Mouse (Mus musculus) MEL (cell line): ENCODE measurements around the gene Olfr1168. TPM values are rescaled to one million over a fixed set of nuclear protein-coding genes. Genes with fewer than 3 reads are reported as not detected.

Experiments used
- DNase-seq: peaks from one replicate; pipeline ENCODE4 v3.0.0; 2011; ENCODE audit warnings: low read depth, low spot score
- H3K27ac ChIP-seq: 2 replicates; pipeline ENCODE4 v1.5.1; 2012; ENCODE audit warnings: low read depth, mild to moderate bottlenecking, control low read depth, low read length, moderate library complexity; ENCODE audit not compliant: control insufficient read depth
- H3K27me3 ChIP-seq, 2 experiments: fragments of 150-350 bp in 1 of 2; sonication (generic) in 1 of 2; 2 replicates each; pipeline ENCODE4 v1.6.1; 2012; ENCODE audit warnings: low read length in 2 of 2, mild to moderate bottlenecking in 2 of 2, improper control_type of control experiment in 1 of 2, moderate library complexity in 1 of 2; ENCODE audit not compliant: insufficient read depth in 2 of 2, control insufficient read depth in 1 of 2
- H3K36me3 ChIP-seq, 2 experiments: 2 replicates each; pipeline ENCODE4 v1.6.1; 2012 to 2014; ENCODE audit warnings: low read length in 2 of 2, improper control_type of control experiment in 1 of 2, inconsistent platforms in 1 of 2, mild to moderate bottlenecking in 1 of 2; ENCODE audit not compliant: insufficient read depth in 2 of 2, control insufficient read depth in 1 of 2
- H3K4me1 ChIP-seq, 2 experiments: fragments of 150-350 bp in 1 of 2; sonication (generic) in 1 of 2; 2 replicates each; pipeline ENCODE4 v1.6.1; 2012; ENCODE audit warnings: low read length in 2 of 2, improper control_type of control experiment in 1 of 2, mild to moderate bottlenecking in 1 of 2; ENCODE audit not compliant: insufficient read depth in 2 of 2, control insufficient read depth in 1 of 2
- H3K4me3 ChIP-seq, 2 experiments: fragments of 150-350 bp in 1 of 2; sonication (generic) in 1 of 2; 2 replicates each; pipeline ENCODE4 v1.5.1; 2012; ENCODE audit warnings: low read depth in 2 of 2, low read length in 2 of 2, mild to moderate bottlenecking in 2 of 2, moderate library complexity in 2 of 2, control low read depth in 1 of 2, improper control_type of control experiment in 1 of 2; ENCODE audit not compliant: control insufficient read depth in 1 of 2, insufficient read depth in 1 of 2
- H3K79me2 ChIP-seq: 2 replicates; pipeline ENCODE4 v1.6.1; 2012; ENCODE audit warnings: mild to moderate bottlenecking, low read length, moderate library complexity; ENCODE audit not compliant: control insufficient read depth, poor library complexity, insufficient read depth
- H3K9ac ChIP-seq: 2 replicates; pipeline ENCODE4 v1.6.1; 2012; ENCODE audit warnings: low read depth, mild to moderate bottlenecking, control low read depth, low read length, moderate library complexity; ENCODE audit not compliant: control insufficient read depth, poor library complexity, severe bottlenecking
- H3K9me3 ChIP-seq: fragments of 150-350 bp; sonication (generic); replicated peaks from 2 replicates; pipeline ENCODE4 v1.6.1; 2012; ENCODE audit warnings: mild to moderate bottlenecking, low read length, improper control_type of control experiment, moderate library complexity; ENCODE audit not compliant: insufficient read depth
- BHLHE40 ChIP-seq: IDR thresholded peaks from 2 replicates; pipeline ENCODE4 v1.6.1; 2012; ENCODE audit warnings: low read depth, mild to moderate bottlenecking, inconsistent platforms, low read length, improper control_type of control experiment, borderline replicate concordance
- CTCF ChIP-seq, 3 experiments: IDR thresholded peaks in 2 of 3; conservative IDR thresholded peaks in 1 of 3; 2 replicates each; pipeline ENCODE4 v1.5.1; 2011 to 2012; ENCODE audit warnings: low read length in 3 of 3, low read depth in 2 of 3, mild to moderate bottlenecking in 2 of 3, improper control_type of control experiment in 1 of 3, inconsistent platforms in 1 of 3, mixed read lengths in 1 of 3, moderate library complexity in 1 of 3; ENCODE audit not compliant: control insufficient read depth in 1 of 3, insufficient read depth in 1 of 3, poor library complexity in 1 of 3, severe bottlenecking in 1 of 3
- EP300 ChIP-seq, 2 experiments: IDR thresholded peaks; 2 replicates each; pipeline ENCODE4 v1.6.1; 2011; ENCODE audit warnings: improper control_type of control experiment in 2 of 2, low read length in 2 of 2, low read depth in 1 of 2, mild to moderate bottlenecking in 1 of 2
- ETS1 ChIP-seq: IDR thresholded peaks from 2 replicates; pipeline ENCODE4 v1.6.1; 2012; ENCODE audit warnings: low read depth, mild to moderate bottlenecking, inconsistent platforms, low read length, improper control_type of control experiment, moderate library complexity
- JUND ChIP-seq: IDR thresholded peaks from 2 replicates; pipeline ENCODE4 v1.6.1; 2011; ENCODE audit warnings: low read depth, mild to moderate bottlenecking, improper control_type of control experiment, low read length
- KAT2A ChIP-seq: conservative IDR thresholded peaks from 2 replicates; pipeline ENCODE4 v1.6.1; 2012; ENCODE audit warnings: low read depth, low read length, improper control_type of control experiment, inconsistent platforms
- MAFK ChIP-seq: IDR thresholded peaks from 2 replicates; pipeline ENCODE4 v1.6.1; 2011; ENCODE audit warnings: low read depth, mild to moderate bottlenecking, low read length, improper control_type of control experiment, borderline replicate concordance
- MAX ChIP-seq: IDR thresholded peaks from 2 replicates; pipeline ENCODE4 v1.6.1; 2011; ENCODE audit warnings: low read length, improper control_type of control experiment
- MAZ ChIP-seq: IDR thresholded peaks from 2 replicates; pipeline ENCODE4 v1.6.1; 2012; ENCODE audit warnings: low read depth, mild to moderate bottlenecking, inconsistent platforms, low read length, improper control_type of control experiment
- MEF2A ChIP-seq: IDR thresholded peaks from 2 replicates; pipeline ENCODE4 v1.6.1; 2014; ENCODE audit warnings: low read depth, mild to moderate bottlenecking, inconsistent platforms, low read length, improper control_type of control experiment; ENCODE audit not compliant: poor library complexity, insufficient replicate concordance, severe bottlenecking; ENCODE audit errors: extremely low read depth
- MYB ChIP-seq: IDR thresholded peaks from 2 replicates; pipeline ENCODE4 v1.6.1; 2011; ENCODE audit warnings: mild to moderate bottlenecking, low read depth, low read length, improper control_type of control experiment
- MYC ChIP-seq: IDR thresholded peaks from 2 replicates; pipeline ENCODE4 v1.6.1; 2011; ENCODE audit warnings: low read depth, mild to moderate bottlenecking, low read length, improper control_type of control experiment, moderate library complexity
- NRF1 ChIP-seq: IDR thresholded peaks from 2 replicates; pipeline ENCODE4 v1.6.1; 2014; ENCODE audit warnings: low read depth, mild to moderate bottlenecking, inconsistent platforms, low read length, improper control_type of control experiment, moderate library complexity; ENCODE audit not compliant: poor library complexity, insufficient read depth, severe bottlenecking
- SIN3A ChIP-seq: IDR thresholded peaks from 2 replicates; pipeline ENCODE4 v1.6.1; 2012; ENCODE audit warnings: low read length, improper control_type of control experiment, inconsistent platforms
- SMC3 ChIP-seq: IDR thresholded peaks from 2 replicates; pipeline ENCODE4 v1.6.1; 2011; ENCODE audit warnings: low read depth, low read length, improper control_type of control experiment
- TBP ChIP-seq: IDR thresholded peaks from 2 replicates; pipeline ENCODE4 v1.8.0; 2011; ENCODE audit warnings: low read depth, low read length, improper control_type of control experiment
- UBTF ChIP-seq: IDR thresholded peaks from 2 replicates; pipeline ENCODE4 v1.6.1; 2012; ENCODE audit warnings: low read depth, mild to moderate bottlenecking, inconsistent platforms, low read length, improper control_type of control experiment, moderate library complexity, borderline replicate concordance; ENCODE audit not compliant: insufficient read depth
- USF1 ChIP-seq: IDR thresholded peaks from 2 replicates; pipeline ENCODE4 v1.6.1; 2014; ENCODE audit warnings: low read depth, mild to moderate bottlenecking, inconsistent platforms, low read length, improper control_type of control experiment, moderate library complexity
- USF2 ChIP-seq, 2 experiments: IDR thresholded peaks; 2 replicates each; pipeline ENCODE4 v1.6.1; 2011 to 2012; ENCODE audit warnings: improper control_type of control experiment in 2 of 2, low read length in 2 of 2, borderline replicate concordance in 1 of 2, inconsistent platforms in 1 of 2, low read depth in 1 of 2, mild to moderate bottlenecking in 1 of 2; ENCODE audit not compliant: insufficient read depth in 1 of 2
- ZNF384 ChIP-seq: IDR thresholded peaks from 2 replicates; pipeline ENCODE4 v1.6.1; 2012; ENCODE audit warnings: low read depth, mild to moderate bottlenecking, inconsistent platforms, low read length, improper control_type of control experiment
- polyA plus RNA-seq, 2 experiments: library from polyadenylated mRNA; stranded (reverse) in 1 of 2; unstranded in 1 of 2; fragments of >175 nt in 1 of 2; fragments of >200 nt in 1 of 2; gene quantifications; 2 replicates each; pipeline versions ENCODE4 v1.2.1 to v1.2.4; 2012; ENCODE audit warnings: low replicate concordance in 2 of 2, low read depth in 1 of 2; ENCODE audit not compliant: insufficient read length in 2 of 2, insufficient read depth in 1 of 2, missing spikeins in 1 of 2
- total RNA-seq: library from RNA; depleted of rRNA; stranded (reverse); fragments of 300-350 nt; gene quantifications from 2 replicates; pipeline ENCODE4 v1.2.3, GENCODE M21; 2012; rRNA removed

Gene Olfr1168
- total and polyA plus RNA-seq, 3 experiments: not detected

DNA sequence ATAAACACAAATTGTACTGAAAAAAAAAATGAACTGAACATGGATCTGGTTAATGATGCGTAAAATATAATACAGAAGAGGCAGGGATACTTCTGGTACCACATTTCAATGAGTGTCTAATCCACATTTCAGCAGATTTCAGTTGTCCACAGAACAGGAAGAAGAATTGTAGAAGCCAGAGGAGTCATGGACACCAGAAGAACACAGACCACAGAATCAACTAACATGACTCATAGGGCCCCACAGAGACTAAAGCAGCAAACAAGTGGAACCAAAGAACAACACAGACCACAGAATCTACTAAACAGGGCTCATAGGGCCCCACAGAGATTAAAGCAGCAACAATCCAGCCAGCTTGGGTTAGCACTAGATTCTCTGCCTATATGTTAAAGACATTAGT lies 39.1 kb downstream of the Olfr1168 start:
- Histone ChIP-seq H3K4me3 (no peak overlapping the region), H3K4me1 (no peaks in the 10 kb centered on the region), H3K27ac (no peak overlapping the region), H3K9ac (no peak overlapping the region), H3K36me3 (no peaks in the 10 kb centered on the region), H3K9me3 (no peaks in the 10 kb centered on the region), H3K79me2 (no peaks in the 10 kb centered on the region), H3K27me3 (no peaks in the 10 kb centered on the region)
- no peak for DNase-seq
- TF ChIP-seq USF2 (IDR thresholded peaks at IDR 0.05; ENCODE audit: borderline replicate concordance in 1 of 2, insufficient read depth in 1 of 2, low read depth in 1 of 2, low read length in 2 of 2): no peak

GRCm38 (mm10) chr2:88228234-88228633 lies 46.6 kb downstream of the Olfr1168 start, which contains the start of gene Olfr1170:
Gene Olfr1170, minus strand, starts transcription at chr2:88228334.
- DNase-seq: no peak
- Histone ChIP-seq H3K79me2 (no peaks in the 10 kb centered on the region), H3K4me1 (no peaks in the 10 kb centered on the region), H3K27ac (no peak within 1 kb of the TSS), H3K4me3 (no peak within 1 kb of the TSS), H3K27me3 (no peaks in the 10 kb centered on the region), H3K9ac (no peak within 1 kb of the TSS), H3K9me3 (no peaks in the 10 kb centered on the region), H3K36me3 (no peaks in the 10 kb centered on the region)
- TF ChIP-seq JUND (no peak), KAT2A (no peak), ETS1 (no peak), MEF2A (no peak), MYC (no peak), TBP (no peak), MAFK (no peak), EP300 (IDR thresholded peaks at IDR 0.05; ENCODE audit: low read depth in 1 of 2, low read length in 2 of 2) (no peak), MAZ (no peak), UBTF (no peak), MYB (no peak), NRF1 (no peak), MAX (no peak), SIN3A (no peak), SMC3 (no peak), BHLHE40 (no peak), USF1 (no peak), ZNF384 (no peak), CTCF (IDR thresholded peaks at IDR 0.05 in 2 of 3, conservative IDR thresholded peaks at IDR 0.05 in 1 of 3; ENCODE audit: control insufficient read depth in 1 of 3, insufficient read depth in 1 of 3, low read depth in 2 of 3, low read length in 3 of 3, poor library complexity in 1 of 3, severe bottlenecking in 1 of 3) (no peak)

Other genes starting within 250 kb of the Olfr1168 start
- gene Olfr1155, start 236.7 kb upstream of the Olfr1168 start, total RNA-seq: not detected in 2 replicates
- not detected for gene Olfr1155, start 236.7 kb upstream of the Olfr1168 start, polyA plus RNA-seq
- not detected in 2 replicates for gene Olfr1156, start 228.8 kb upstream of the Olfr1168 start, total RNA-seq
- under 1 TPM in 1 of 2 experiments, not detected in 1; 0.03 TPM for gene Olfr1156, start 228.8 kb upstream of the Olfr1168 start, polyA plus RNA-seq
- gene Olfr1157, start 213.6 kb upstream of the Olfr1168 start, total RNA-seq: not detected in 2 replicates
- not detected for gene Olfr1157, start 213.6 kb upstream of the Olfr1168 start, polyA plus RNA-seq
- gene Olfr74, start 207.2 kb upstream of the Olfr1168 start, total RNA-seq: not detected in 2 replicates
- gene Olfr74, start 207.2 kb upstream of the Olfr1168 start, polyA plus RNA-seq: not detected
- gene Olfr1158, start 191.8 kb upstream of the Olfr1168 start, total RNA-seq: not detected in 2 replicates
- not detected for gene Olfr1158, start 191.8 kb upstream of the Olfr1168 start, polyA plus RNA-seq
- gene Olfr1160, start 173.6 kb upstream of the Olfr1168 start, total RNA-seq: not detected in 2 replicates
- gene Olfr1160, start 173.6 kb upstream of the Olfr1168 start, polyA plus RNA-seq: not detected
- not detected in 2 replicates for gene Olfr1161, start 159.1 kb upstream of the Olfr1168 start, total RNA-seq
- gene Olfr1161, start 159.1 kb upstream of the Olfr1168 start, polyA plus RNA-seq: not detected
- gene Olfr73, start 144.2 kb upstream of the Olfr1168 start, total RNA-seq: not detected in 2 replicates
- gene Olfr73, start 144.2 kb upstream of the Olfr1168 start, polyA plus RNA-seq: not detected
- not detected in 2 replicates for gene Olfr1162, start 130.8 kb upstream of the Olfr1168 start, total RNA-seq
- gene Olfr1162, start 130.8 kb upstream of the Olfr1168 start, polyA plus RNA-seq: not detected
- not detected in 2 replicates for gene Olfr1163, start 110.0 kb upstream of the Olfr1168 start, total RNA-seq
- not detected for gene Olfr1163, start 110.0 kb upstream of the Olfr1168 start, polyA plus RNA-seq
- not detected in 2 replicates for gene Olfr1164, start 87.9 kb upstream of the Olfr1168 start, total RNA-seq
- gene Olfr1164, start 87.9 kb upstream of the Olfr1168 start, polyA plus RNA-seq: not detected
- not detected in 2 replicates for gene Olfr1166, start 53.6 kb upstream of the Olfr1168 start, total RNA-seq
- gene Olfr1166, start 53.6 kb upstream of the Olfr1168 start, polyA plus RNA-seq: not detected
- not detected in 2 replicates for gene Olfr1167, start 26.7 kb upstream of the Olfr1168 start, total RNA-seq
- under 1 TPM in 1 of 2 experiments, not detected in 1; 0.26 TPM for gene Olfr1167, start 26.7 kb upstream of the Olfr1168 start, polyA plus RNA-seq
- not detected in 2 replicates for gene Olfr1170, start 46.5 kb downstream of the Olfr1168 start, total RNA-seq
- not detected for gene Olfr1170, start 46.5 kb downstream of the Olfr1168 start, polyA plus RNA-seq
- not detected in 2 replicates for gene Olfr1173, start 98.0 kb downstream of the Olfr1168 start, total RNA-seq
- not detected for gene Olfr1173, start 98.0 kb downstream of the Olfr1168 start, polyA plus RNA-seq
- not detected in 2 replicates for gene Olfr1174-ps, start 133.3 kb downstream of the Olfr1168 start, total RNA-seq
- gene Olfr1174-ps, start 133.3 kb downstream of the Olfr1168 start, polyA plus RNA-seq: not detected
- gene Olfr1175-ps, start 145.3 kb downstream of the Olfr1168 start, total RNA-seq: not detected in 2 replicates
- under 1 TPM in 1 of 2 experiments, not detected in 1; 0.01 TPM for gene Olfr1175-ps, start 145.3 kb downstream of the Olfr1168 start, polyA plus RNA-seq
- gene Olfr1176, start 154.8 kb downstream of the Olfr1168 start, total RNA-seq: not detected in 2 replicates
- gene Olfr1176, start 154.8 kb downstream of the Olfr1168 start, polyA plus RNA-seq: not detected
- not detected in 2 replicates for gene Olfr1177-ps, start 164.6 kb downstream of the Olfr1168 start, total RNA-seq
- gene Olfr1177-ps, start 164.6 kb downstream of the Olfr1168 start, polyA plus RNA-seq: not detected
- gene Olfr1178, start 205.2 kb downstream of the Olfr1168 start, total RNA-seq: not detected in 2 replicates
- not detected for gene Olfr1178, start 205.2 kb downstream of the Olfr1168 start, polyA plus RNA-seq
- gene Olfr1179, start 224.6 kb downstream of the Olfr1168 start, total RNA-seq: not detected in 2 replicates
- not detected for gene Olfr1179, start 224.6 kb downstream of the Olfr1168 start, polyA plus RNA-seq
- gene Olfr1180, start 237.3 kb downstream of the Olfr1168 start, total RNA-seq: not detected in 2 replicates
- gene Olfr1180, start 237.3 kb downstream of the Olfr1168 start, polyA plus RNA-seq: not detected
- not detected in 2 replicates for gene Olfr1181, start 244.3 kb downstream of the Olfr1168 start, total RNA-seq
- not detected for gene Olfr1181, start 244.3 kb downstream of the Olfr1168 start, polyA plus RNA-seq